Mouse (Mus musculus): Measurements from ENCODE around the gene Lrrc27. TPM values are rescaled to one million over a fixed set of nuclear protein-coding genes. Genes with fewer than 3 reads are reported as not detected.

Lrrc27 gene
- total and polyA plus RNA-seq, 2 experiments, result 0.28 to 1.1 TPM

- 48% methylated on average over 1 of the region's 1 CpGs for WGBS
- Histone ChIP-seq H3K9ac (ENCODE audit: low read depth, low read length) (peak overlapping the region; percentile 30; the same call in 1 of the 2 replicates), H3K27me3 (ENCODE audit: control insufficient read depth, insufficient read depth, low read length) (no peaks in the 10 kb centered on the region), H3K79me2 (ENCODE audit: control insufficient read depth, insufficient read depth, low read length) (no peaks in the 10 kb centered on the region), H3K4me3 (ENCODE audit: insufficient read depth, low read depth, low read length) (no peak overlapping the region), H3K36me3 (ENCODE audit: control insufficient read depth, insufficient read depth, low read length) (no peaks in the 10 kb centered on the region), H3K4me1 (ENCODE audit: control insufficient read depth, insufficient read depth, low read length) (peaks cover 11% of the 10 kb centered on the region), H3K27ac (replicated peaks; ENCODE audit: insufficient read depth, low read depth, low read length) (peak overlapping the region; percentile 68)
- peak; percentile 19 for DNase-seq (ENCODE audit: extremely low read depth, low read depth, low spot score)
- TF ChIP-seq CTCF (IDR thresholded peaks at IDR 0.05; ENCODE audit: low read depth, low read length) (no peak), POLR2A (IDR thresholded peaks at IDR 0.05; ENCODE audit: extremely low read depth, insufficient read depth, low read length) (no peak)
These were observed 60.0 kb downstream of the Lrrc27 start for GRCm38 (mm10) chr7:139272639-139273396.

GRCm38 (mm10) chr7:139273397-139273719, 60.6 kb downstream of the Lrrc27 start:
- 44% methylated on average over 2 of the region's 2 CpGs for WGBS
- H3K9ac ChIP-seq (ENCODE audit: low read depth, low read length), result no peak overlapping the region; the same call in 1 of the 2 replicates
- peak; percentile 15 for DNase-seq (ENCODE audit: extremely low read depth, low read depth, low spot score)
- peak overlapping the region; percentile 68 for H3K27ac ChIP-seq (replicated peaks; ENCODE audit: insufficient read depth, low read depth, low read length)
- no peaks in the 10 kb centered on the region for H3K36me3 ChIP-seq (ENCODE audit: control insufficient read depth, insufficient read depth, low read length)
- no peaks in the 10 kb centered on the region for H3K27me3 ChIP-seq (ENCODE audit: control insufficient read depth, insufficient read depth, low read length)
- peaks cover 11% of the 10 kb centered on the region for H3K4me1 ChIP-seq (ENCODE audit: control insufficient read depth, insufficient read depth, low read length)
- TF ChIP-seq CTCF (IDR thresholded peaks at IDR 0.05; ENCODE audit: low read depth, low read length), result no peak
- TF ChIP-seq POLR2A (IDR thresholded peaks at IDR 0.05; ENCODE audit: extremely low read depth, insufficient read depth, low read length), result no peak
- no peak overlapping the region for H3K4me3 ChIP-seq (ENCODE audit: insufficient read depth, low read depth, low read length)
- H3K79me2 ChIP-seq (ENCODE audit: control insufficient read depth, insufficient read depth, low read length), result no peaks in the 10 kb centered on the region

- DNase-seq (ENCODE audit: extremely low read depth, low read depth, low spot score), result no peak
These were observed 62.8 kb downstream of the Lrrc27 start for GRCm38 (mm10) chr7:139275586-139275985.

GRCm38 (mm10) chr7:139276150-139276549, 63.4 kb downstream of the Lrrc27 start:
- Histone ChIP-seq H3K27me3 (ENCODE audit: control insufficient read depth, insufficient read depth, low read length) (no peaks in the 10 kb centered on the region), H3K27ac (replicated peaks; ENCODE audit: insufficient read depth, low read depth, low read length) (no peak overlapping the region), H3K36me3 (ENCODE audit: control insufficient read depth, insufficient read depth, low read length) (no peaks in the 10 kb centered on the region), H3K9ac (ENCODE audit: low read depth, low read length) (no peak overlapping the region), H3K4me3 (ENCODE audit: insufficient read depth, low read depth, low read length) (no peak overlapping the region), H3K4me1 (ENCODE audit: control insufficient read depth, insufficient read depth, low read length) (peaks cover 11% of the 10 kb centered on the region), H3K79me2 (ENCODE audit: control insufficient read depth, insufficient read depth, low read length) (no peaks in the 10 kb centered on the region)
- WGBS, result 93% methylated on average over 10 of the region's 10 CpGs
- TF ChIP-seq POLR2A (IDR thresholded peaks at IDR 0.05; ENCODE audit: extremely low read depth, insufficient read depth, low read length) (no peak), CTCF (IDR thresholded peaks at IDR 0.05; ENCODE audit: low read depth, low read length) (no peak)
- DNase-seq (ENCODE audit: extremely low read depth, low read depth, low spot score), result no peak

More at GRCm38 (mm10) chr7:139275586-139275985, 62.8 kb downstream of the Lrrc27 start:
- Histone ChIP-seq H3K4me1 (ENCODE audit: control insufficient read depth, insufficient read depth, low read length) (peaks cover 11% of the 10 kb centered on the region), H3K36me3 (ENCODE audit: control insufficient read depth, insufficient read depth, low read length) (no peaks in the 10 kb centered on the region), H3K27me3 (ENCODE audit: control insufficient read depth, insufficient read depth, low read length) (no peaks in the 10 kb centered on the region), H3K79me2 (ENCODE audit: control insufficient read depth, insufficient read depth, low read length) (no peaks in the 10 kb centered on the region), H3K4me3 (ENCODE audit: insufficient read depth, low read depth, low read length) (no peak overlapping the region), H3K27ac (replicated peaks; ENCODE audit: insufficient read depth, low read depth, low read length) (no peak overlapping the region), H3K9ac (ENCODE audit: low read depth, low read length) (no peak overlapping the region)
- TF ChIP-seq CTCF (IDR thresholded peaks at IDR 0.05; ENCODE audit: low read depth, low read length) (no peak), POLR2A (IDR thresholded peaks at IDR 0.05; ENCODE audit: extremely low read depth, insufficient read depth, low read length) (no peak)
- WGBS, result 80% methylated on average over 10 of the region's 10 CpGs

- no peaks in the 10 kb centered on the region for H3K27me3 ChIP-seq (ENCODE audit: control insufficient read depth, insufficient read depth, low read length)
These were observed 64.7 kb downstream of the Lrrc27 start for GRCm38 (mm10) chr7:139277536-139277935.

GRCm38 (mm10) chr7:139279571-139279970, 66.8 kb downstream of the Lrrc27 start:
- Histone ChIP-seq H3K4me3 (ENCODE audit: insufficient read depth, low read depth, low read length) (no peak overlapping the region), H3K79me2 (ENCODE audit: control insufficient read depth, insufficient read depth, low read length) (no peaks in the 10 kb centered on the region), H3K4me1 (ENCODE audit: control insufficient read depth, insufficient read depth, low read length) (no peaks in the 10 kb centered on the region; the same call in 1 of the 2 replicates), H3K27ac (replicated peaks; ENCODE audit: insufficient read depth, low read depth, low read length) (no peak overlapping the region), H3K9ac (ENCODE audit: low read depth, low read length) (no peak overlapping the region), H3K36me3 (ENCODE audit: control insufficient read depth, insufficient read depth, low read length) (no peaks in the 10 kb centered on the region), H3K27me3 (ENCODE audit: control insufficient read depth, insufficient read depth, low read length) (no peaks in the 10 kb centered on the region)
- 94% methylated on average over 5 of the region's 5 CpGs for WGBS
- no peak for DNase-seq (ENCODE audit: extremely low read depth, low read depth, low spot score)
- no peak for TF ChIP-seq CTCF (IDR thresholded peaks at IDR 0.05; ENCODE audit: low read depth, low read length)
- no peak for TF ChIP-seq POLR2A (IDR thresholded peaks at IDR 0.05; ENCODE audit: extremely low read depth, insufficient read depth, low read length)

More at GRCm38 (mm10) chr7:139277536-139277935, 64.7 kb downstream of the Lrrc27 start:
- Histone ChIP-seq H3K4me1 (ENCODE audit: control insufficient read depth, insufficient read depth, low read length) (peaks cover 8% of the 10 kb centered on the region), H3K79me2 (ENCODE audit: control insufficient read depth, insufficient read depth, low read length) (no peaks in the 10 kb centered on the region), H3K4me3 (ENCODE audit: insufficient read depth, low read depth, low read length) (no peak overlapping the region), H3K9ac (ENCODE audit: low read depth, low read length) (no peak overlapping the region), H3K36me3 (ENCODE audit: control insufficient read depth, insufficient read depth, low read length) (no peaks in the 10 kb centered on the region), H3K27ac (replicated peaks; ENCODE audit: insufficient read depth, low read depth, low read length) (no peak overlapping the region)
- WGBS, result 95% methylated on average over 7 of the region's 7 CpGs
- no peak for TF ChIP-seq POLR2A (IDR thresholded peaks at IDR 0.05; ENCODE audit: extremely low read depth, insufficient read depth, low read length)
- no peak for TF ChIP-seq CTCF (IDR thresholded peaks at IDR 0.05; ENCODE audit: low read depth, low read length)
- DNase-seq (ENCODE audit: extremely low read depth, low read depth, low spot score), result no peak

Measured in liver, adult 2 months (tissue).